Mouse (Mus musculus) cortical plate, adult 2 months (tissue): ENCODE measurements around the gene Lrrc8d. TPM values are rescaled to one million over a fixed set of nuclear protein-coding genes. Genes with fewer than 3 reads are reported as not detected.

Experiments used
- H3K27ac ChIP-seq: fragments of 200-500 bp; 2 replicates; pipeline ENCODE4 v1.5.1; 2012; ENCODE audit warnings: low read length, control low read depth, inconsistent platforms; ENCODE audit not compliant: insufficient read depth
- H3K4me1 ChIP-seq: fragments of 200-500 bp; 2 replicates; pipeline ENCODE4 v1.6.1; 2011; ENCODE audit warnings: low read length; ENCODE audit not compliant: control insufficient read depth, insufficient read depth
- H3K4me3 ChIP-seq: fragments of 200-500 bp; 2 replicates; pipeline ENCODE4 v1.5.1; 2011; ENCODE audit warnings: mild to moderate bottlenecking, low read length, control low read depth; ENCODE audit not compliant: insufficient read depth
- CTCF ChIP-seq: fragments of 200-500 bp; IDR thresholded peaks from 2 replicates; pipeline ENCODE4 v1.5.1; 2011; ENCODE audit warnings: mild to moderate bottlenecking, control low read depth, low read length; ENCODE audit not compliant: insufficient read depth; ENCODE audit errors: extremely low read depth
- POLR2A ChIP-seq: fragments of 200-500 bp; IDR thresholded peaks from 2 replicates; pipeline ENCODE4 v1.6.1; 2011; ENCODE audit warnings: mild to moderate bottlenecking, low read length, control low read depth; ENCODE audit not compliant: insufficient read depth; ENCODE audit errors: extremely low read depth
- polyA plus RNA-seq: library from polyadenylated mRNA; depleted of rRNA; stranded (reverse); fragments of >200 nt; gene quantifications from 2 replicates; pipeline ENCODE4 v1.2.3, GENCODE M21; 2012

Lrrc8d gene
- polyA plus RNA-seq, 1 experiment, result 12.9 TPM

- H3K27ac ChIP-seq, result no peak overlapping the region
- TF ChIP-seq POLR2A (no peak), CTCF (no peak)
- no peak overlapping the region for H3K4me3 ChIP-seq
- no peaks in the 10 kb centered on the region for H3K4me1 ChIP-seq
Observed at GRCm38 (mm10) chr5:105669086-105669485, 30.7 kb upstream of the Lrrc8d start.

GRCm38 (mm10) chr5:105669508-105670353 is 30.0 kb upstream of the Lrrc8d start:
- Histone ChIP-seq H3K4me3 (no peak overlapping the region), H3K27ac (no peak overlapping the region), H3K4me1 (no peaks in the 10 kb centered on the region)
- TF ChIP-seq POLR2A, result no peak
- no peak for TF ChIP-seq CTCF

DNA sequence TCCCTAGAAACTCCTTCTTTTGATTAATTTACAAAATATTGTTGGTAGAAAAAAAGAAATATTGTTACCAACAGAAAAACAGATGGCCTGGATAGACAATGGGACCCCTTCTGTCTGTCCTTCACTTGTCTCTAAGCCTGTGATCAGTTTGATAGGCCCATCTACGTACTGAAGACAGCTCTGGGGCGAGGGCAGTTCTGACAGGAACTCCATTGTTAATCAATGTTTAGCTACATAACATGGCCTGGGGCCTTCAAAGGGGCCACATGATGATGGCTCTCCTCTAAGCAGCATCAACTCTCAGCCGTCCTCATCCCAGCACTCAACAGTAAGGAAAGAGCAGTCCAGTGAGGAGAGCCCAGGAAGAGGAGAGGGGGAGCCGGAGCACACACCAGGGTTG is 27.4 kb upstream of the Lrrc8d start:
- no peak overlapping the region for H3K4me3 ChIP-seq
- TF ChIP-seq CTCF (no peak), POLR2A (no peak)

DNA sequence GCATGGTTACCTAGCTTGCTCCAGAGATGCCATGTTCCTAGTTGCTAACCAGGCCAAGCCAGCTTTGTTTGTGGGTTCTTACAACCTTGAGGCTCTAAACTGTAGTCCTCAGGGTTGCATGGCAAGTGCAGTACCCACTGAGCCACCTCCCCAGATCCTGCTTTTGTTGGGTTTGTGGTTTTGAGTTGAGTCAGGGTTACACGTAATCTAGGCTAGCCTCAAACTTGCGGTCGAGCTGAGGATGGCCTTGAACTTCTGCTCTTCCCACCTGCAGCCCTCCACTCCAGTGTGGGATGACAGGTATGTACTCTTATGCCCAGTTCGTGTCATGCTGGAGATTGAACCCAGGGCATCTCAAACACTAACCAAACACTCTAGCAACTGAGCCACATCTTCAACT is 24.3 kb upstream of the Lrrc8d start:
- Histone ChIP-seq H3K4me3 (no peak overlapping the region), H3K4me1 (peaks cover 5% of the 10 kb centered on the region; the same call in 1 of the 2 replicates), H3K27ac (no peak overlapping the region)
- no peak for TF ChIP-seq POLR2A
- no peak for TF ChIP-seq CTCF

More for the DNA sequence above, 27.4 kb upstream of the Lrrc8d start:
- H3K27ac ChIP-seq, result no peak overlapping the region
- H3K4me1 ChIP-seq, result peaks cover 2% of the 10 kb centered on the region; the same call in 1 of the 2 replicates

DNA sequence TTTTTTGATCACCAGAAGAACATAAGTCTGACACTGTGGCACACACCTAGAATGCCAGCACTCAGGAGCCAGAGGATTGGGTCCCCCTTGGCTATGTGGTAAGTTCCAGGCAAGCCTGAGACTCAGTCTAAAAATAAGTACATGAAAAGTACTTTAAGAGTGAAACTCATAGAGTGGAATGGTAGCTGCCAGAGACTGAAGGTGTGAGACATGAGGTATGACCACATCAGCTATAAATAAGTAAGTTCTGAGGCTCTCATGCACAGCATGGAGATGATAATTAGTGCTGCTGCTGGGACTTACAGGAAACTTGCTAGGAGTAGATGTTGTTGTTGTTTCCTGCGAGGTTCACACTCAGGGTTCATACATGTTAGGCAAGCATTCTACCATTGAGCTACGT is 22.7 kb upstream of the Lrrc8d start:
- no peak for TF ChIP-seq POLR2A
- TF ChIP-seq CTCF, result no peak

GRCm38 (mm10) chr5:105678243-105678642 is 21.5 kb upstream of the Lrrc8d start:
- Histone ChIP-seq H3K4me3 (no peak overlapping the region), H3K27ac (no peak overlapping the region), H3K4me1 (peaks cover 8% of the 10 kb centered on the region; the same call in 1 of the 2 replicates)
- no peak for TF ChIP-seq POLR2A
- no peak for TF ChIP-seq CTCF

More for the DNA sequence above, 22.7 kb upstream of the Lrrc8d start:
- no peak overlapping the region for H3K4me3 ChIP-seq
- H3K27ac ChIP-seq, result no peak overlapping the region
- peaks cover 8% of the 10 kb centered on the region; the same call in 1 of the 2 replicates for H3K4me1 ChIP-seq

GRCm38 (mm10) chr5:105679261-105679660 is 20.5 kb upstream of the Lrrc8d start:
- Histone ChIP-seq H3K4me1 (peaks cover 8% of the 10 kb centered on the region; the same call in 1 of the 2 replicates), H3K4me3 (no peak overlapping the region), H3K27ac (no peak overlapping the region)
- TF ChIP-seq CTCF, result no peak
- no peak for TF ChIP-seq POLR2A

GRCm38 (mm10) chr5:105679921-105680843 is 19.6 kb upstream of the Lrrc8d start:
- TF ChIP-seq POLR2A, result no peak
- Histone ChIP-seq H3K4me1 (peaks cover 8% of the 10 kb centered on the region; the same call in 1 of the 2 replicates), H3K27ac (no peak overlapping the region), H3K4me3 (no peak overlapping the region)

DNA sequence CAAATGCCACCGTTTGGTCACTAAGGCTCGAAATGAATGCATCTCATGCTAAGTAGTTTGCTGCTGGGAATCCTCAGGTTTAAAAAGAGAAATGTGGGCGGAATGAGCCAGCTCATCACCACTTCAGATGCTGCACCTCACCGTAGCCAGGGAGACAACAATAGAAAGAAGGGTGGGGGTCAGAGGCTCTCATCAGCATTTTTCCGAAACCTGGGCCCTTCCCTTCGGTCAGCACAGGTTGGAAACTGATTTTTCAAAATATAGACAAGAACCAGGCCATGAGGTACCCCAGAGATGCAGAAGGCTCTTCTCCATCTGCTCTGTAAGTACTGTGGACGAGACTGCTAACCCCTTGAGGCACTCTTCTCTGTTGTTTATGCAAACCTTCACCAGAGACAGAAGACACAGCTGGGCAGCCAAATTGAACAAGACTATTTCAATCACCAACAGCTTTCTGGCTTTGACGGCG is 17.6 kb upstream of the Lrrc8d start:
- TF ChIP-seq POLR2A (no peak), CTCF (no peak)
- Histone ChIP-seq H3K27ac (0 out of 2 replicates have a peak overlapping the region, but pooled peaks have one; percentile 35), H3K4me3 (no peak overlapping the region), H3K4me1 (peaks cover 8% of the 10 kb centered on the region; the same call in 1 of the 2 replicates)
